Mouse (Mus musculus): ENCODE results near the gene Rbbp8nl.

DNA sequence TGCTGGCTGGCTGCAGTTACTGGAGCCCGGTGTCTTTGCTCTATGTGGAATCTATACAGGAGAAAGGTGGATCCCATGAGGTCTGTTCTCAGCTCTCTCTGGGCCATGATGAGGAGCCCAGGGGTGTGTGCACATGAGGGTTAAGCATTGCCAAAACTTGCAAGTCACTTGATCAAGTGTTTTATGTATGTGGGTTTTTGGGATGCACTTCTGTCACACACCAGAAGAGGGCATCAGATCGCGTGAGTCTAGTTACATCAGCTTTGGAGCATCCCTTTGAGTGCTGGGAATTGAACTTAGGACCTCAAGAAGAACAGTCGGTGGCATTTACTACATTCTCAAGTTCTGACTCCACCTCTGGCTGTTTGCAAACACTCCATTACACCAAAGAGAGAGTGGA, 14.9 kb upstream of the Rbbp8nl start:
- TF ChIP-seq POLR2A (IDR thresholded peaks at IDR 0.05; ENCODE audit: extremely low read depth, insufficient read depth, low read length) (no peak), CTCF (IDR thresholded peaks at IDR 0.05; ENCODE audit: extremely low read depth, insufficient read depth, low read length) (no peak)

All from cortical plate, adult 2 months (tissue).